Mouse (Mus musculus): ENCODE results near the gene Acbd6.

Acbd6 gene

GRCm38 (mm10) chr1:155560678-155561077 is 2.8 kb downstream of the Acbd6 start:
- DNase-seq (ENCODE audit: low spot score), result no peak

- no peak for DNase-seq (ENCODE audit: low spot score)
Measured at GRCm38 (mm10) chr1:155562206-155562605, 4.3 kb downstream of the Acbd6 start.

GRCm38 (mm10) chr1:155564741-155565140 is 6.8 kb downstream of the Acbd6 start:
- DNase-seq (ENCODE audit: low spot score), result peak; percentile 60

GRCm38 (mm10) chr1:155568133-155568532 is 10.2 kb downstream of the Acbd6 start:
- no peak for DNase-seq (ENCODE audit: low spot score)

GRCm38 (mm10) chr1:155569340-155569739 is 11.4 kb downstream of the Acbd6 start:
- no peak for DNase-seq (ENCODE audit: low spot score)

- peak; percentile 60 for DNase-seq (ENCODE audit: low spot score)
Measured at GRCm38 (mm10) chr1:155574966-155575673, 17.2 kb downstream of the Acbd6 start.

GRCm38 (mm10) chr1:155576432-155576831 is 18.5 kb downstream of the Acbd6 start:
- peak; percentile 69 for DNase-seq (ENCODE audit: low spot score)

GRCm38 (mm10) chr1:155577316-155577715 is 19.4 kb downstream of the Acbd6 start:
- no peak for DNase-seq (ENCODE audit: low spot score)

GRCm38 (mm10) chr1:155587961-155588360 is 30.0 kb downstream of the Acbd6 start:
- DNase-seq (ENCODE audit: low spot score), result no peak

- DNase-seq (ENCODE audit: low spot score), result no peak
Measured at GRCm38 (mm10) chr1:155594141-155594540, 36.2 kb downstream of the Acbd6 start.

- DNase-seq (ENCODE audit: low spot score), result no peak
Measured at GRCm38 (mm10) chr1:155596576-155596975, 38.7 kb downstream of the Acbd6 start.

GRCm38 (mm10) chr1:155604706-155605105 is 46.8 kb downstream of the Acbd6 start:
- no peak for DNase-seq (ENCODE audit: low spot score)

GRCm38 (mm10) chr1:155605391-155606155 is 47.7 kb downstream of the Acbd6 start:
- DNase-seq (ENCODE audit: low spot score), result no peak

- DNase-seq (ENCODE audit: low spot score), result no peak
Measured at GRCm38 (mm10) chr1:155606156-155606531, 48.2 kb downstream of the Acbd6 start.

- no peak for DNase-seq (ENCODE audit: low spot score)
Measured at GRCm38 (mm10) chr1:155608524-155608923, 50.6 kb downstream of the Acbd6 start.

GRCm38 (mm10) chr1:155614426-155614825 is 56.5 kb downstream of the Acbd6 start:
- no peak for DNase-seq (ENCODE audit: low spot score)

GRCm38 (mm10) chr1:155621075-155621474 is 63.2 kb downstream of the Acbd6 start:
- no peak for DNase-seq (ENCODE audit: low spot score)

- DNase-seq (ENCODE audit: low spot score), result no peak
Measured at GRCm38 (mm10) chr1:155623192-155623591, 65.3 kb downstream of the Acbd6 start.

GRCm38 (mm10) chr1:155627746-155628145 is 69.8 kb downstream of the Acbd6 start:
- no peak for DNase-seq (ENCODE audit: low spot score)

GRCm38 (mm10) chr1:155636648-155637047 is 78.7 kb downstream of the Acbd6 start:
- no peak for DNase-seq (ENCODE audit: low spot score)

- DNase-seq (ENCODE audit: low spot score), result no peak
Measured at GRCm38 (mm10) chr1:155645816-155646215, 87.9 kb downstream of the Acbd6 start.

- no peak for DNase-seq (ENCODE audit: low spot score)
Measured at GRCm38 (mm10) chr1:155646345-155647307, 88.7 kb downstream of the Acbd6 start.

All from c-Kit-positive CD71-positive TER-119-positive erythroid progenitor cells, embryonic 14.5 days (primary cell).